Mouse (Mus musculus) heart, embryonic 14.5 days (tissue): ENCODE data around the gene Ndufa8. TPM values are rescaled to one million over a fixed set of nuclear protein-coding genes. Genes with fewer than 3 reads are reported as not detected.

Source experiments
- ATAC-seq: fragments of 200-750 bp; cut with Nextera tagmentation; 2 replicates; pipeline ENCODE4 v1.8.0; 2017; ENCODE audit warnings: low read depth, moderate TSS enrichment; ENCODE audit not compliant: insufficient number of reproducible peaks, insufficient read depth, low FRiP score
- H3K27ac ChIP-seq, 2 experiments: fragments of 200-500 bp in 1 of 2; fragments of 300-500 bp in 1 of 2; sonication (generic) in 1 of 2; replicated peaks in 1 of 2; 2 replicates each; pipeline ENCODE4 v1.5.1; 2012 to 2014; ENCODE audit warnings: low read depth in 2 of 2, low read length in 2 of 2, control low read depth in 1 of 2, mild to moderate bottlenecking in 1 of 2, mixed read lengths in 1 of 2; ENCODE audit not compliant: control insufficient read depth in 1 of 2, insufficient read depth in 1 of 2
- H3K27me3 ChIP-seq: fragments of 300-500 bp; sonication (generic); 2 replicates; pipeline ENCODE4 v1.6.1; 2014; ENCODE audit warnings: mild to moderate bottlenecking, low read length, control low read depth; ENCODE audit not compliant: control insufficient read depth, insufficient read depth
- H3K36me3 ChIP-seq: fragments of 300-500 bp; sonication (generic); 2 replicates; pipeline ENCODE4 v1.6.1; 2014; ENCODE audit warnings: mild to moderate bottlenecking, control low read depth, low read length, mixed read lengths; ENCODE audit not compliant: control insufficient read depth, insufficient read depth
- H3K4me1 ChIP-seq, 2 experiments: fragments of 200-500 bp in 1 of 2; fragments of 300-500 bp in 1 of 2; sonication (generic) in 1 of 2; 2 replicates each; pipeline ENCODE4 v1.6.1; 2012 to 2014; ENCODE audit warnings: low read length in 2 of 2, control low read depth in 1 of 2, mixed read lengths in 1 of 2; ENCODE audit not compliant: control insufficient read depth in 2 of 2, insufficient read depth in 2 of 2
- H3K4me2 ChIP-seq: fragments of 300-500 bp; sonication (generic); 2 replicates; pipeline ENCODE4 v1.6.1; 2014; ENCODE audit warnings: mild to moderate bottlenecking, low read length
- H3K4me3 ChIP-seq, 2 experiments: fragments of 200-500 bp in 1 of 2; fragments of 300-500 bp in 1 of 2; sonication (generic) in 1 of 2; 2 replicates each; pipeline ENCODE4 v1.5.1; 2012 to 2014; ENCODE audit warnings: low read length in 2 of 2, mild to moderate bottlenecking in 2 of 2, control low read depth in 1 of 2, low read depth in 1 of 2, moderate library complexity in 1 of 2; ENCODE audit not compliant: control insufficient read depth in 1 of 2, insufficient read depth in 1 of 2
- H3K9ac ChIP-seq: fragments of 300-500 bp; sonication (generic); 2 replicates; pipeline ENCODE4 v1.6.1; 2014; ENCODE audit warnings: mild to moderate bottlenecking, low read length
- H3K9me3 ChIP-seq: fragments of 300-500 bp; sonication (generic); 2 replicates; pipeline ENCODE4 v1.6.1; 2016; ENCODE audit warnings: low read length, control low read depth; ENCODE audit not compliant: control insufficient read depth
- WGBS: fragments of 180-500 bp; shearing (Covaris S2); extraction: QIAGEN DNeasy Blood & Tissue Kit; methylation state at CpG from one replicate; pipeline ENCODE4 v1.1.7; 2014; 5-methylcytosine and 5-hydroxymethylcytosine counted together
- polyA plus RNA-seq: library from polyadenylated mRNA; unstranded; fragments of >200 nt; fragmentation: Nextera tagmentation; extraction: Ambion mirVana; gene quantifications from 2 replicates; pipeline ENCODE4 v1.2.1, GENCODE M21; 2014

Ndufa8 gene
- 464 and 494 TPM in 2 replicates for polyA plus RNA-seq

DNA sequence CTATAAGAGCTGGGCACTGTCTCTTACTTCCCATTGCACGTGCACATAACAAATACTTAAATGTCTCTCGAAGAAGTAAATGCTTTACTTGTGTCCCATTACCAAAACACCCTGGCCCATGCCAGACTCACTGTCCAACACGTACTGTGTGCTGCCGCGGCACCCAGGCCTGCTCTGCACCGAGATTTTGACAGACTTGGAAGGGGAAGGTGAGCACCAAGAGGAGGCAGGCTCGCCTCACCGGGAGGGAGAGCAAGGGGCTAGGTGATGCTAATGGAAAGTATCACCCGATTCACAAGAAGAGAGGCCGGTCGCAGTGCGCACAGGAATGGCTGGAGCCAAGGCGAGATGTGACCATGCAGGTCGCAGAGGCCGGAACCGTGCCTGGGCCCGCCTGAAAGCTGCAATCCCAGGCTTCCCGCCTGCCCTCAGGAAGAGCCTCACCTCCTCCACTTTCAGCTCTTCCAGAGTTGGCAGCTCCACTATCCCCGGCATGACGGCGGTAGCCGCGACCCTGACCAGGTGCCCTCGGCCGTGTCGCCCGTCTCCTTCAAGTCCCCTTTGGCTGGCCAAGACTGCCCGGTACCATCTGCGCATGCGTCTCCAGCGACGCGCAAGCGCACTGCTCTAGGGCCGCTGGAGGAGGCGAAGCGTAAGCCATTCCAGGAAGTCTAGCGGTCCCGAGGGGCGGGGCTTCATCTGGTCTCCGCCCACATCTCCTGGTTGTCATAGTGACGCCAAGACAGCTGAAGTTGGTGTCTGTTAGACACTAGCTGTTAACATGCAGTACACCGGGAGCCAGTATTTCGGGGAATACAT, at the start of gene Ndufa8, which contains the start of gene Morn5:
TSS of gene Ndufa8 (minus strand) at position 659 of the 819 bp plus-strand sequence.
TSS of gene Morn5 (plus strand) at position 711 of the 819 bp plus-strand sequence.
- Histone ChIP-seq H3K27ac (peak within 1 kb of the TSS; percentile 77 to 80), H3K4me3 (peak within 1 kb of the TSS; percentile 91 to 97), H3K4me1 (peaks cover 3 to 13% of the 10 kb centered on the region in 2 experiments), H3K36me3 (peaks cover 28% of the 10 kb centered on the region), H3K4me2 (peak within 1 kb of the TSS; percentile 75), H3K9me3 (no peaks in the 10 kb centered on the region), H3K9ac (peak within 1 kb of the TSS; percentile 96), H3K27me3 (no peaks in the 10 kb centered on the region)
- under 1% methylated on average over 44 of the region's 44 CpGs for WGBS
- peak; percentile 94 for ATAC-seq

GRCm38 (mm10) chr2:36098021-36098420, 48.8 kb upstream of the Ndufa8 start:
- H3K27me3 ChIP-seq, result peaks cover 98% of the 10 kb centered on the region
- H3K4me3 ChIP-seq, result no peak overlapping the region
- WGBS, result 13% methylated on average over 5 of the region's 5 CpGs
- H3K27ac ChIP-seq, result no peak overlapping the region
- ATAC-seq, result no peak
- H3K9me3 ChIP-seq, result no peaks in the 10 kb centered on the region
- H3K4me1 ChIP-seq, result peaks cover 9 to 11% of the 10 kb centered on the region in 2 experiments
- H3K36me3 ChIP-seq, result no peaks in the 10 kb centered on the region
- H3K4me2 ChIP-seq, result no peak overlapping the region
- H3K9ac ChIP-seq, result no peak overlapping the region

- peaks cover 98% of the 10 kb centered on the region for H3K27me3 ChIP-seq
- H3K27ac ChIP-seq, result no peak overlapping the region
- no peak overlapping the region for H3K4me2 ChIP-seq
- no peaks in the 10 kb centered on the region for H3K36me3 ChIP-seq
- H3K4me1 ChIP-seq, result peaks cover 4% of the 10 kb centered on the region in 2 experiments; a peak in 1 of 4 replicates
- no peak overlapping the region for H3K4me3 ChIP-seq
- no peak for ATAC-seq
- H3K9me3 ChIP-seq, result no peaks in the 10 kb centered on the region
- WGBS, result 8% methylated on average over 18 of the region's 18 CpGs
- H3K9ac ChIP-seq, result no peak overlapping the region
Measured at GRCm38 (mm10) chr2:36097129-36097815, 48.1 kb upstream of the Ndufa8 start.

DNA sequence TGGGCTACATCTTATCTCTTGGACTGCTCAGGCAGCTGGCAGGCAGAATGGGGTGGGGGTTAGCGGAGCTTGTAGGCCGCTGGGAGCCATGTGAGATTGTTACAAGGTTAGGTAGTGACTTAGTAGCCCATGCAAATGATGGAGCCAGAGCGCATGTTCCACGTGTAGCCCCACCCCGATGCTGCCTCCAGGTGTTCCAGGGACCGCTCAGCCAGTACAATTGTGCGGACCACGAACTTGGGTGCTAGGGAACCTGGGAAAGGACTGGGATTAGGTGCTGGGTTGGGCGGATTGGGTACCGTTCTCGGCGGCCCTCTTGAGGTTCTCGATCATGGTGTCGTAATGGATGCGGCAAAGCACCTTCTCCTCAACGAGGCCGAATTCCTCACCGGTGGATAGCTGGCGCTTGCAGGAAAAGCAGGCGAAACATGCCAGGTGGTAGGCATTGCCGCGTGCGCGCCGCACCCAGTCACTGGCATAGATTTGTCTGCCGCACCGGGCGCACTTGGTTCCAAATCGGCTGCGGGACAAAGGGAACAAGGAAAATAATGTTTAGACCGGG, 44.8 kb upstream of the Ndufa8 start:
- 8% methylated on average over 31 of the region's 31 CpGs for WGBS
- Histone ChIP-seq H3K36me3 (no peaks in the 10 kb centered on the region), H3K4me2 (no peak overlapping the region), H3K27ac (no peak overlapping the region), H3K4me1 (peaks cover 11 to 15% of the 10 kb centered on the region in 2 experiments; a peak in 3 of 4 replicates), H3K9me3 (no peaks in the 10 kb centered on the region), H3K27me3 (peaks cover 100% of the 10 kb centered on the region), H3K9ac (no peak overlapping the region), H3K4me3 (no peak overlapping the region)
- no peak for ATAC-seq

DNA sequence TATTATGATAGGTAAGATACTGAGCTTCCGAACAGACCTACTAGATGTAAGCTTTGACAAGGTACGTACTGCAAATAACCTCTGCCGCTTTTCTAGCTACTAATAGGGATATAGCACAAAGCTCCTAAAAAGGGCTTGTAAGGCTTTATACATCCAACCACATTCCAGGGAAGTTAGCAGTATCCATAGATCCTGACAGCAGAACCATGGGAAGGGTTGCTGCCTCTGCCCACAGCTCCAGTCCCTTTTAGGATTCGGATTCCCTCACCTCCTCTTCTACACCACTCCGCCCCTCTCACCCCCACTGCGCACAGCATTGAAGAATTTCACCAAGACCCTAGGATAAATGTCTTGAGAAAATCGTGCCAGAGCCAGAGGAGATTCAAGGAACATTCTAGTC, 44.1 kb upstream of the Ndufa8 start:
- ATAC-seq, result no peak
- WGBS, result 19% methylated on average over 7 of the region's 7 CpGs

GRCm38 (mm10) chr2:36092748-36093147, 43.5 kb upstream of the Ndufa8 start:
- H3K27me3 ChIP-seq, result peaks cover 98% of the 10 kb centered on the region
- H3K9me3 ChIP-seq, result no peaks in the 10 kb centered on the region
- no peaks in the 10 kb centered on the region for H3K36me3 ChIP-seq
- 16% methylated on average over 4 of the region's 4 CpGs for WGBS
- H3K4me3 ChIP-seq, result no peak overlapping the region
- H3K9ac ChIP-seq, result no peak overlapping the region
- H3K27ac ChIP-seq, result no peak overlapping the region
- no peak overlapping the region for H3K4me2 ChIP-seq
- peaks cover 11 to 15% of the 10 kb centered on the region in 2 experiments; a peak in 3 of 4 replicates for H3K4me1 ChIP-seq
- no peak for ATAC-seq

More for the DNA sequence above, 44.1 kb upstream of the Ndufa8 start:
- Histone ChIP-seq H3K9ac (no peak overlapping the region), H3K27ac (no peak overlapping the region), H3K27me3 (peaks cover 100% of the 10 kb centered on the region), H3K4me1 (peaks cover 11 to 15% of the 10 kb centered on the region in 2 experiments; a peak in 3 of 4 replicates), H3K4me3 (no peak overlapping the region), H3K9me3 (no peaks in the 10 kb centered on the region), H3K36me3 (no peaks in the 10 kb centered on the region), H3K4me2 (no peak overlapping the region)
